Mouse (Mus musculus) gastrocnemius, postnatal 10 days (tissue): ENCODE measurements around the gene Large2. TPM values are rescaled to one million over a fixed set of nuclear protein-coding genes. Genes with fewer than 3 reads are reported as not detected.

Experiments used
- DNase-seq: peaks from one replicate; pipeline ENCODE4 v3.0.0; 2021; ENCODE audit warnings: mixed read lengths
- microRNA-seq, 2 experiments: library from miRNA; unstranded; fragments of <30 nt; microRNA quantifications; one replicate each; pipeline ENCODE4 v1.2.0; 2021
- total RNA-seq, 2 experiments: library from RNA; stranded (reverse); gene quantifications; 2 replicates each; pipeline ENCODE4 v1.2.3; 2021

Gene Large2
- total RNA-seq, 2 experiments from 2014 or later: 0.40 to 0.70 TPM

- DNase-seq: no peak
These were observed 47.1 kb downstream of the Large2 start for GRCm38 (mm10) chr2:92327601-92328000.

GRCm38 (mm10) chr2:92326221-92326620 lies 48.4 kb downstream of the Large2 start:
- DNase-seq: no peak

GRCm38 (mm10) chr2:92325676-92326075 lies 49.0 kb downstream of the Large2 start:
- no peak for DNase-seq

DNA sequence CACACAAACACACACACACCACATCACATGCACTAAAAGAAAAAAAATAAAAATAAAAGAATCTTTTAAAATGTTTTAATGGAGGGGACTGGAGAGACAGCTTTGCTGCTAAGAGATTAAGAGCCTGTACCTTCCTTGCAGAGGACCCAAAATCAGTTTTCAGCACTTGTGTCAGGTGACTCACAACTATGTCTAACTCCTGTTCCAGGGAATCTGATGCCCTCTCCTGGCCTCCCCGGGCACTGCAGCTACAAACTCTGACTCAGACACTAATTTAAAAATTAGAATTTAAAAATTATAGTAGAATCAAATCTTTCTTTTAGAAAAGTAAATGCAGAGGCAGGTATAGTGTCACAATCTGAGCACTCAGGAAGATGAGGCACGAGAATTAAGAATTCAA lies 52.0 kb downstream of the Large2 start:
- peak; percentile 44 for DNase-seq

GRCm38 (mm10) chr2:92317228-92317627 lies 57.4 kb downstream of the Large2 start:
- no peak for DNase-seq

GRCm38 (mm10) chr2:92316652-92317051 lies 58.0 kb downstream of the Large2 start:
- DNase-seq: no peak

Small RNA genes lying within 50 kb of the gene (microRNA-seq; reads per million reads assigned to microRNA genes)
- gene Mir7000: 0 to 0.32 reads per million in 2 experiments

Other genes with a start within 250 kb of the Large2 start
- 10 to 100 TPM; 19.0 to 22.2 TPM for gene Pex16, start 193 bp downstream of the Large2 start, total RNA-seq
- 1 to 10 TPM in 1 of 2 experiments, under 1 TPM in 1; 0.80 to 1.9 TPM for gene 1700029I15Rik, start 7.7 kb upstream of the Large2 start, total RNA-seq
- gene Mapk8ip1, start 26.4 kb upstream of the Large2 start, total RNA-seq: 10 to 100 TPM; 24.1 to 27.2 TPM
- 10 to 100 TPM; 35.7 to 42.7 TPM for gene Cry2, start 59.2 kb upstream of the Large2 start, total RNA-seq
- 1 to 10 TPM; 5.9 to 6.7 TPM for gene Slc35c1, start 85.7 kb upstream of the Large2 start, total RNA-seq
- gene Chst1, start 224.8 kb upstream of the Large2 start, total RNA-seq: 1 to 10 TPM; 4.9 to 6.1 TPM